Mouse (Mus musculus): ENCODE measurements at regions not wholly inside any gene's neighbourhood (a gene's known extent, or its start where the extent isn't known, plus 50 kb on each side); places are given as distances from the start of the nearest gene placed in this dataset.

- no peak overlapping the region for H3K9ac ChIP-seq
- no peak overlapping the region for H3K27ac ChIP-seq
- no peaks in the 10 kb centered on the region for H3K27me3 ChIP-seq (replicated peaks)
- ATAC-seq = no peak
- 55% methylated on average over 6 of the region's 6 CpGs for WGBS (ENCODE audit: insufficient replicate concordance)
- H3K4me1 ChIP-seq = peaks cover 18% of the 10 kb centered on the region
- H3K4me3 ChIP-seq = no peak overlapping the region
- no peaks in the 10 kb centered on the region for H3K36me3 ChIP-seq
- no peak overlapping the region for H3K4me2 ChIP-seq
- no peaks in the 10 kb centered on the region for H3K9me3 ChIP-seq (replicated peaks)
These were observed 413.9 kb downstream of the Nucb2 start for GRCm38 (mm10) chr7:116917921-116918670.

DNA sequence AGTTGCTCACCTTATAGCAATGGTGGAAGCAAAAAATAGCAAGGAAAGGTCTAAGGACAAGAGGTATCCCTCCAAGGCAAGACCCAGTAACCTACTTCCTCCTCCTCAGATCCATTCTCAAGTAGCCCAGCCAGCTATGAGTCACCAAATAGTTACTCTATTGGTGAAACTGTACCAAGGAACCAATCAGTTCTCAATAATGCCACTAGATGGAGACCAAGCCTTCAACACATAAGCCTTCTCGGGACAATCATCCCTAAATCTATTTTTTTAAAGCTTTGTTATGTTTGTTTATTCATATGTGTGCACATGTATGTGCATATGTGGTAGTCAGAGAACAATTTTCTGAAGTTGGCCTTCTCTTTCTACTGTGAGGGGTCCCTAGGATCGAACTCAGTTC is 434.3 kb upstream of the Xylt1 start:
- ATAC-seq = no peak
- no peak overlapping the region for H3K4me3 ChIP-seq
- WGBS (ENCODE audit: insufficient replicate concordance) = 63% methylated on average over 2 of the region's 2 CpGs

DNA sequence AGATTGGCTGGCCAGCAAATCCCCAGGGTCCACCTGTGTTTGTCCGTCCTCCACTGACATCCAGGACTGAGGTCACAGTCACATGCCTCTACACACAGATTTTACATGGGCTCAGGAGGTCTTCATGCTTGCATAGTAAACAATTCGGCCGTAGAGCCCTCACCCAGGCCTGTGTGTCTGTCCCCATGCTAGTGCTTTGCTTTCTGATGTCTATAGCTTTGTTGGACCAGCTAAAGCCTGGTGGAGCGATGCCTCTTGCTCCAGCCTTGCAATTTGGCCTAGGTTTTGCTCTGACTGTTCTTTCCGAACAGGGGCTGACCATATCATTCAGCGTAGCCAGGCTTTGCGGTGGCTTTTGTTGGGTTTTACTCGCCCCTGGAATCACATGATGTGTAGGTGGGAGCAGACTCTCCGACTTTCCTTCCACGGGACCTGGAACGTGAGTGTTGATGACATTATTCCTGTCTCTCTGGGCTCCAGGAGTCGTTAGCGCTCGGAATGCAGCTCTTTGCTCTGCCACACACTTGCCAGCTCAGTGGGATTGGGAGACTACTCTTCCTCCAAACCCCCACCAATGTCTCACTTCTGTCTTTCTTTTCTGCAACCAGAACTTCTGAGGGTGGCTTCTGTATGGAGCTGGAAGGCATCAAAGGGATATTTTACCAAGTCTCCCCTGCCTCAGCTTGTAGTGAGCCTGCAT is 421.4 kb upstream of the Xylt1 start:
- ATAC-seq = no peak

More for the DNA sequence above, 434.3 kb upstream of the Xylt1 start:
- no peak overlapping the region for H3K9ac ChIP-seq
- H3K9me3 ChIP-seq (replicated peaks) = no peaks in the 10 kb centered on the region
- no peak overlapping the region for H3K4me2 ChIP-seq
- no peaks in the 10 kb centered on the region for H3K27me3 ChIP-seq (replicated peaks)
- no peak overlapping the region for H3K27ac ChIP-seq
- no peaks in the 10 kb centered on the region for H3K4me1 ChIP-seq
- H3K36me3 ChIP-seq = no peaks in the 10 kb centered on the region

DNA sequence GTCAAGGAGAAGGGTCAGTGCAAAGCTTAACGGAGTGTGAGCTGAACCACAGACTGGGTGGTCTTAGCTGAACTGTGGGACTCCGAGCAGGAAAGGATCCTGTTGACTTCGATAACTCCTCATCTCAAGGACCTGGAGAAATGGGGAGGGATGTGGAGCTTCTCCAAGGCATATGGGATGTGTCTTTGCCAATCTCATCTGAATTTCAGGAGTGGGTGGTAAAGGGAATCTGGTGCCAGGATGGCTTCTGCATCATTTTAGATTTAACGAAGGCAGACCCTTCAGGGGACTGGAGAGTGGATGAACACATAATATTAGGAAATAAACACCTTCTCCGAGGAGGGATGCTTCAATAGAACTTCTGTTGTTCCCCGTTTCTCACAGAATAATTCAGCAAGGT is 416.9 kb upstream of the Xylt1 start:
- H3K9ac ChIP-seq = no peak overlapping the region
- WGBS (ENCODE audit: insufficient replicate concordance) = 54% methylated on average over 6 of the region's 6 CpGs
- ATAC-seq = no peak
- H3K4me1 ChIP-seq = no peaks in the 10 kb centered on the region
- no peaks in the 10 kb centered on the region for H3K27me3 ChIP-seq (replicated peaks)
- no peak overlapping the region for H3K4me3 ChIP-seq
- no peaks in the 10 kb centered on the region for H3K9me3 ChIP-seq (replicated peaks)
- H3K4me2 ChIP-seq = no peak overlapping the region
- no peak overlapping the region for H3K27ac ChIP-seq
- no peaks in the 10 kb centered on the region for H3K36me3 ChIP-seq

More for the DNA sequence above, 421.4 kb upstream of the Xylt1 start:
- Histone ChIP-seq H3K27me3 (replicated peaks) (no peaks in the 10 kb centered on the region), H3K4me2 (no peak overlapping the region), H3K4me3 (no peak overlapping the region), H3K9ac (no peak overlapping the region), H3K36me3 (no peaks in the 10 kb centered on the region), H3K27ac (no peak overlapping the region), H3K9me3 (replicated peaks) (no peaks in the 10 kb centered on the region), H3K4me1 (no peaks in the 10 kb centered on the region)
- WGBS (ENCODE audit: insufficient replicate concordance) = 72% methylated on average over 14 of the region's 14 CpGs

DNA sequence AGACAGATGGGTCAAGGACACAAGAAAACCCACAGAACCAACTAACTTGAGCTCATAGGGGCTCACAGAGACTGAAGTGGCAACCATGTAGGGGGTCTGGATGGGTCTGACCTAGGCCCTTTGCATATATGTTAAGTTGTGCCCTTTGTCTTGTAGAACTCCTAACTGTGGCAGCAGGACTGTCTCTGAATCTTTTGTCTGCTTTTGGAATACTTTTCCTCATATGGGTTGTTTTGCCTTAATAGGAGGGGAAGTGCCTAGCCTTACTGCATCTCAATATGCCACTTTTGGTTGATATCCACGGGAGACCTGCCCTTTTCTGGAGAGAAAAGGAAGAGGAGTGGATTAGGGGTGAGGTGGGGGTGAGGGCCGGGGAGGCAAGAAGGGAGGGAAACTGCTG is 389.4 kb upstream of the Xylt1 start:
- no peak overlapping the region for H3K4me3 ChIP-seq

GRCm38 (mm10) chr7:116992166-116992565 is 388.6 kb upstream of the Xylt1 start:
- no peak for ATAC-seq
- H3K4me1 ChIP-seq = no peaks in the 10 kb centered on the region

More for the DNA sequence above, 389.4 kb upstream of the Xylt1 start:
- no peaks in the 10 kb centered on the region for H3K36me3 ChIP-seq
- H3K9ac ChIP-seq = no peak overlapping the region
- ATAC-seq = no peak
- no peaks in the 10 kb centered on the region; the same call in 1 of the 2 replicates for H3K9me3 ChIP-seq (replicated peaks)
- no peak overlapping the region for H3K4me2 ChIP-seq
- H3K27me3 ChIP-seq (replicated peaks) = no peaks in the 10 kb centered on the region
- H3K27ac ChIP-seq = no peak overlapping the region
- no peaks in the 10 kb centered on the region for H3K4me1 ChIP-seq
- 20% methylated on average over 2 of the region's 2 CpGs for WGBS (ENCODE audit: insufficient replicate concordance)

GRCm38 (mm10) chr7:116995770-116996169 is 385.0 kb upstream of the Xylt1 start:
- ATAC-seq = no peak
- Histone ChIP-seq H3K9me3 (replicated peaks) (no peaks in the 10 kb centered on the region), H3K9ac (no peak overlapping the region), H3K27ac (no peak overlapping the region), H3K36me3 (no peaks in the 10 kb centered on the region), H3K4me1 (no peaks in the 10 kb centered on the region), H3K4me2 (no peak overlapping the region), H3K27me3 (replicated peaks) (no peaks in the 10 kb centered on the region), H3K4me3 (no peak overlapping the region)
- WGBS (ENCODE audit: insufficient replicate concordance) = 69% methylated on average over 3 of the region's 3 CpGs

More at GRCm38 (mm10) chr7:116992166-116992565, 388.6 kb upstream of the Xylt1 start:
- Histone ChIP-seq H3K9me3 (replicated peaks) (no peaks in the 10 kb centered on the region; the same call in 1 of the 2 replicates), H3K27me3 (replicated peaks) (no peaks in the 10 kb centered on the region), H3K9ac (no peak overlapping the region), H3K4me3 (no peak overlapping the region), H3K36me3 (no peaks in the 10 kb centered on the region), H3K27ac (no peak overlapping the region), H3K4me2 (no peak overlapping the region)

DNA sequence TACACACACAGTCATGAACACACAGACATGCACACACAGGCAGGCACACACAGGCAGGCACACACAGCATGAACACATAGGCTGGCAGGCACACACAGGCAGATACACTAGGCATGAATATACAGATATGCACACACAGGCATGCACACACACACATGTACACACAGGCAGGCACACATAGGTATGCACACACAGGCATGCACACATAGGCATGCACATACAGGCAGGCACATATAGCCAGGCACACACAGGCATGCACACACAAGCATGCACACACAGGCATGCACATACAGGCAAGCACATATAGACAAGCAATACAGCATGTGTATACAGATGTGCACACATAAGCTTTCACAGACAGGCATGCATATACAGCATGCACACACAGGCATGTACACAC is 377.6 kb upstream of the Xylt1 start:
- Histone ChIP-seq H3K9ac (no peak overlapping the region), H3K4me2 (no peak overlapping the region), H3K27ac (no peak overlapping the region), H3K4me1 (no peaks in the 10 kb centered on the region), H3K27me3 (replicated peaks) (no peaks in the 10 kb centered on the region), H3K36me3 (no peaks in the 10 kb centered on the region), H3K4me3 (no peak overlapping the region), H3K9me3 (replicated peaks) (no peaks in the 10 kb centered on the region)
- ATAC-seq = no peak

- H3K9me3 ChIP-seq (replicated peaks) = no peaks in the 10 kb centered on the region
- ATAC-seq = no peak
- no peak overlapping the region for H3K4me2 ChIP-seq
- no peaks in the 10 kb centered on the region for H3K36me3 ChIP-seq
- H3K27me3 ChIP-seq (replicated peaks) = no peaks in the 10 kb centered on the region
- H3K27ac ChIP-seq = no peak overlapping the region
- H3K9ac ChIP-seq = no peak overlapping the region
- H3K4me1 ChIP-seq = no peaks in the 10 kb centered on the region
- H3K4me3 ChIP-seq = no peak overlapping the region
- 46% methylated on average over 1 of the region's 1 CpGs for WGBS (ENCODE audit: insufficient replicate concordance)
These were observed 362.4 kb upstream of the Xylt1 start for GRCm38 (mm10) chr7:117018349-117018748.

DNA sequence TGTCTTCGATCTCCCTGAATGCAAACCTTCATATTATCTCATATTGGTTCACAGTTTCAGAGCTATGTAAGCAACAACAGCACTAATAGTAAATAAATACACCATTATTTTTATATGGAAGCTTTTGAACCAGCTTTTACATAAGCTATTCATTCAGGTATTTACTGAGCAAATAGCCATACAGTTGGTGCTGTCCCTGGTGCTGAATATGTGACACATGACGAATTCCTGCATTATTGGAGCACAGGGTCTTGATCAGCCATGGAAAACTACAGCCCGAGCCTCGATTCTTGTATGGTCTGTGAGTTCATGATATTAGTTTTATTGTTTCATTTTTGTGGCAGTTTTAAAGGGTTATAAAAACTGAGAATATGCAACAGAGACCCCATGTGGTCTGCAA is 359.1 kb upstream of the Xylt1 start:
- ATAC-seq = no peak
- 45% methylated on average over 4 of the region's 4 CpGs for WGBS (ENCODE audit: insufficient replicate concordance)
- Histone ChIP-seq H3K4me3 (no peak overlapping the region), H3K27ac (no peak overlapping the region), H3K27me3 (replicated peaks) (no peaks in the 10 kb centered on the region), H3K36me3 (no peaks in the 10 kb centered on the region), H3K4me2 (no peak overlapping the region), H3K9me3 (replicated peaks) (no peaks in the 10 kb centered on the region), H3K4me1 (no peaks in the 10 kb centered on the region), H3K9ac (no peak overlapping the region)

GRCm38 (mm10) chr7:117044926-117045325 is 335.9 kb upstream of the Xylt1 start:
- Histone ChIP-seq H3K27me3 (replicated peaks) (no peaks in the 10 kb centered on the region), H3K9me3 (replicated peaks) (0 out of 2 replicates have a peak, but pooled peaks cover 2% of the 10 kb centered on the region), H3K9ac (no peak overlapping the region), H3K4me1 (no peaks in the 10 kb centered on the region), H3K4me3 (no peak overlapping the region), H3K4me2 (no peak overlapping the region), H3K27ac (no peak overlapping the region), H3K36me3 (no peaks in the 10 kb centered on the region)
- ATAC-seq = no peak
- WGBS (ENCODE audit: insufficient replicate concordance) = 69% methylated on average over 9 of the region's 9 CpGs

- H3K9me3 ChIP-seq (replicated peaks) = 0 out of 2 replicates have a peak, but pooled peaks cover 2% of the 10 kb centered on the region
- no peaks in the 10 kb centered on the region for H3K27me3 ChIP-seq (replicated peaks)
- H3K4me3 ChIP-seq = no peak overlapping the region
- no peak overlapping the region for H3K27ac ChIP-seq
- H3K4me2 ChIP-seq = no peak overlapping the region
- ATAC-seq = no peak
- no peaks in the 10 kb centered on the region for H3K4me1 ChIP-seq
- no peaks in the 10 kb centered on the region for H3K36me3 ChIP-seq
- no peak overlapping the region for H3K9ac ChIP-seq
These were observed 331.5 kb upstream of the Xylt1 start for GRCm38 (mm10) chr7:117049249-117049648.
